Mouse (Mus musculus) intestine, embryonic 14.5 days (tissue): Measurements from ENCODE around the gene Hoxc5. TPM values are rescaled to one million over a fixed set of nuclear protein-coding genes. Genes with fewer than 3 reads are reported as not detected.

Experiments used
- ATAC-seq: fragments of 200-750 bp; cut with Nextera tagmentation; replicated peaks from 2 replicates; pipeline ENCODE4 v1.8.0; 2017; ENCODE audit warnings: low read depth, moderate number of reproducible peaks, moderate TSS enrichment, moderate library complexity; ENCODE audit not compliant: low FRiP score, low TSS enrichment
- DNase-seq: peaks from one replicate; pipeline ENCODE4 v3.0.0-alpha.2; 2018; ENCODE audit warnings: low spot score
- H3K27ac ChIP-seq: fragments of 300-500 bp; sonication (generic); 2 replicates; pipeline ENCODE4 v1.5.1; 2014; ENCODE audit warnings: low read depth, mild to moderate bottlenecking, control low read depth
- H3K27me3 ChIP-seq: fragments of 300-500 bp; sonication (generic); replicated peaks from 2 replicates; pipeline ENCODE4 v1.6.1; 2014; ENCODE audit warnings: low read length, control low read depth; ENCODE audit not compliant: control insufficient read depth, insufficient read depth
- H3K36me3 ChIP-seq: fragments of 300-500 bp; sonication (generic); 2 replicates; pipeline ENCODE4 v1.6.1; 2014; ENCODE audit warnings: low read length, control low read depth; ENCODE audit not compliant: control insufficient read depth, insufficient read depth
- H3K4me1 ChIP-seq: fragments of 300-500 bp; sonication (generic); replicated peaks from 2 replicates; pipeline ENCODE4 v1.6.1; 2014; ENCODE audit warnings: low read length, control low read depth, mixed read lengths; ENCODE audit not compliant: control insufficient read depth, insufficient read depth
- H3K4me2 ChIP-seq: fragments of 300-500 bp; sonication (generic); 2 replicates; pipeline ENCODE4 v1.6.1; 2014; ENCODE audit warnings: low read length
- H3K4me3 ChIP-seq: fragments of 300-500 bp; sonication (generic); 2 replicates; pipeline ENCODE4 v1.5.1; 2014; ENCODE audit warnings: low read depth, low read length, control low read depth, mixed read lengths
- H3K9ac ChIP-seq: fragments of 300-500 bp; sonication (generic); 2 replicates; pipeline ENCODE4 v1.6.1; 2014; ENCODE audit warnings: mild to moderate bottlenecking, low read length
- H3K9me3 ChIP-seq: fragments of 300-500 bp; sonication (generic); 2 replicates; pipeline ENCODE4 v1.6.1; 2016; ENCODE audit warnings: low read length, control low read depth; ENCODE audit not compliant: control insufficient read depth
- WGBS: fragments of 180-500 bp; shearing (Covaris S2); extraction: QIAGEN DNeasy Blood & Tissue Kit; methylation state at CpG from one replicate; pipeline ENCODE4 v1.1.7; 2014; 5-methylcytosine and 5-hydroxymethylcytosine counted together
- polyA plus RNA-seq: library from polyadenylated mRNA; unstranded; fragments of >200 nt; fragmentation: Nextera tagmentation; extraction: Ambion mirVana; gene quantifications from 2 replicates; pipeline ENCODE4 v1.2.1, GENCODE M21; 2014

Gene Hoxc5
- polyA plus RNA-seq, 1 experiment from 2014 or later: 12.2 TPM

- H3K4me1 ChIP-seq: peaks cover 4% of the 10 kb centered on the region; the same call in 1 of the 2 replicates
These were observed 4.0 kb upstream of the Hoxc5 start for GRCm38 (mm10) chr15:102963259-102963658.

GRCm38 (mm10) chr15:102963671-102964640 lies 3.3 kb upstream of the Hoxc5 start:
- H3K36me3 ChIP-seq: no peaks in the 10 kb centered on the region
- H3K27ac ChIP-seq: no peak overlapping the region
- H3K4me1 ChIP-seq: peaks cover 4% of the 10 kb centered on the region; the same call in 1 of the 2 replicates
- H3K9me3 ChIP-seq: no peaks in the 10 kb centered on the region
- H3K4me3 ChIP-seq: 0 out of 2 replicates have a peak overlapping the region, but pooled peaks have one; percentile 6
- H3K4me2 ChIP-seq: peak overlapping the region; percentile 30
- WGBS: 3% methylated on average over 28 of the region's 28 CpGs
- DNase-seq (peak; percentile 86), ATAC-seq (no peak)
- H3K27me3 ChIP-seq: peaks cover 98% of the 10 kb centered on the region
- H3K9ac ChIP-seq: no peak overlapping the region

More at GRCm38 (mm10) chr15:102963259-102963658, 4.0 kb upstream of the Hoxc5 start:
- Histone ChIP-seq H3K9me3 (no peaks in the 10 kb centered on the region), H3K4me3 (no peak overlapping the region), H3K4me2 (peak overlapping the region; percentile 30; the same call in 1 of the 2 replicates), H3K27me3 (peaks cover 98% of the 10 kb centered on the region), H3K27ac (no peak overlapping the region), H3K36me3 (no peaks in the 10 kb centered on the region), H3K9ac (0 out of 2 replicates have a peak overlapping the region, but pooled peaks have one; percentile 3)
- 5% methylated on average over 8 of the region's 8 CpGs for WGBS
- DNase-seq (no peak), ATAC-seq (no peak)

- H3K36me3 ChIP-seq: no peaks in the 10 kb centered on the region
- peaks cover under 1% of the 10 kb centered on the region; the same call in 1 of the 2 replicates for H3K4me1 ChIP-seq
- H3K4me2 ChIP-seq: peak overlapping the region; percentile 36
- ATAC-seq (no peak), DNase-seq (peak; percentile 74)
- H3K27me3 ChIP-seq: peaks cover 98% of the 10 kb centered on the region
- H3K9ac ChIP-seq: no peak overlapping the region
- H3K4me3 ChIP-seq: peak overlapping the region; percentile 23; the same call in 1 of the 2 replicates
- 5% methylated on average over 26 of the region's 26 CpGs for WGBS
- H3K27ac ChIP-seq: peak overlapping the region; percentile 10; the same call in 1 of the 2 replicates
- H3K9me3 ChIP-seq: no peaks in the 10 kb centered on the region
These were observed 2.0 kb upstream of the Hoxc5 start for GRCm38 (mm10) chr15:102965003-102965891.

GRCm38 (mm10) chr15:102965892-102966775 lies 1.1 kb upstream of the Hoxc5 start:
- H3K9ac ChIP-seq: 0 out of 2 replicates have a peak overlapping the region, but pooled peaks have one; percentile 20
- H3K9me3 ChIP-seq: no peaks in the 10 kb centered on the region
- H3K4me3 ChIP-seq: peak overlapping the region; percentile 23
- peak overlapping the region; percentile 10; the same call in 1 of the 2 replicates for H3K27ac ChIP-seq
- 4% methylated on average over 28 of the region's 30 CpGs for WGBS
- peak; percentile 94 for DNase-seq
- H3K36me3 ChIP-seq: no peaks in the 10 kb centered on the region
- H3K4me1 ChIP-seq: no peaks in the 10 kb centered on the region
- peak overlapping the region; percentile 36 for H3K4me2 ChIP-seq
- peaks cover 98% of the 10 kb centered on the region for H3K27me3 ChIP-seq
- peak; percentile 73; the same call in 1 of the 2 replicates for ATAC-seq

GRCm38 (mm10) chr15:102966776-102967311 lies 399 bp upstream of the Hoxc5 start, which contains the start of gene Hoxc10:
Gene Hoxc10 (plus strand): TSS chr15:102966796.
- Histone ChIP-seq H3K9me3 (no peaks in the 10 kb centered on the region), H3K9ac (peak within 1 kb of the TSS; percentile 39), H3K4me3 (peak within 1 kb of the TSS; percentile 23), H3K4me1 (no peaks in the 10 kb centered on the region), H3K27ac (peak within 1 kb of the TSS; percentile 10; the same call in 1 of the 2 replicates), H3K27me3 (peaks cover 98% of the 10 kb centered on the region), H3K36me3 (no peaks in the 10 kb centered on the region), H3K4me2 (peak within 1 kb of the TSS; percentile 36)
- 3% methylated on average over 27 of the region's 27 CpGs for WGBS
- peak; percentile 74 for DNase-seq
- peak; percentile 75 for ATAC-seq

GRCm38 (mm10) chr15:102967511-102968397 lies 511 bp downstream of the Hoxc5 start:
- Histone ChIP-seq H3K4me3 (peak overlapping the region; percentile 23), H3K27me3 (peaks cover 98% of the 10 kb centered on the region), H3K9me3 (no peaks in the 10 kb centered on the region), H3K4me1 (no peaks in the 10 kb centered on the region), H3K4me2 (peak overlapping the region; percentile 36), H3K36me3 (no peaks in the 10 kb centered on the region), H3K9ac (peak overlapping the region; percentile 39), H3K27ac (no peak overlapping the region)
- WGBS: 3% methylated on average over 34 of the region's 34 CpGs
- DNase-seq (peak; percentile 73), ATAC-seq (no peak)

GRCm38 (mm10) chr15:102969296-102969695 lies 2.1 kb downstream of the Hoxc5 start:
- H3K4me1 ChIP-seq: no peaks in the 10 kb centered on the region
- H3K4me2 ChIP-seq: no peak overlapping the region
- ATAC-seq (no peak), DNase-seq (no peak)
- H3K4me3 ChIP-seq: 0 out of 2 replicates have a peak overlapping the region, but pooled peaks have one; percentile 2
- H3K27me3 ChIP-seq: peaks cover 98% of the 10 kb centered on the region
- no peak overlapping the region for H3K9ac ChIP-seq
- H3K9me3 ChIP-seq: no peaks in the 10 kb centered on the region
- 38% methylated on average over 1 of the region's 1 CpGs for WGBS
- no peak overlapping the region for H3K27ac ChIP-seq
- no peaks in the 10 kb centered on the region for H3K36me3 ChIP-seq
